Mouse (Mus musculus): ENCODE data around the gene Hspbp1. TPM values are rescaled to one million over a fixed set of nuclear protein-coding genes. Genes with fewer than 3 reads are reported as not detected.

Gene Hspbp1
- polyA plus RNA-seq (2012; ENCODE audit: insufficient read depth, insufficient read length, missing spikeins) = 24.7 and 26.7 TPM in 2 replicates

DNA sequence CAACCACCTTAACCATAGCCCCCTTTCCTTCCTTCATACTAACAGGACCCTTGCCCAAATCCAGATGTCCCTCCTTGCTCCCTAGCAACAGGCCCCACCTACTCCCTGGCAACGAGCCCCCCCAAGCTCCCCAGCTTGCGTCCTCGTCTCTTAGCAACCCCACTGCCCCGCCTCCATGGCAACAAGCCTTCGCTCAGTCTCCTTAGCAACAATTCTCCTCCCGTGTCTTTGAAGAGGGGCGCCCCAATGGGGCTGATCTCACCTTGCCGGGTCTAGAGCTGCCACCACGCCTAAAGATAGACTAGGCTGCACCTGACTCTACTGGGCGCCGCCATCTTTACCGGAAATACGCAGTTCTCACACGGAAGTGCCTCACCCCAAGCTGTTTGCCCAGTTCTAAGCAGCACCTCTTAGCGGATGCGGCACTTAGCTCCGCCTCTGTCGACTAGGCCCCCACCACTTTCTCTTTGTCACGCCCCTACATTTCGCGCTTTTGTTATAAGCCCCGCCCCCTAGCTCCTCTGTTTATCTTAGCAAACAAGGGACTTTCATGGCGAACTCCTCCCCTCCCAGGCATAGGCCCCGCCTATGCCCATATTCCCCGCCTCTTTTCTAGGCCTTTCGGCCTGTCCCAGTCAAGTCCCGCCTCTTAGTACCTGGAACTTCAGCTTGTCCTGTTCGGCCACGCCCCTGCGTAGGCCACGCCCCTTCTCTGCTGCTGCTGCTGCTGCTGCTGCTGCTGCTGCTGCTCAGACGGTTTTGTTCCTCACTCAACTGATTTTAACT, at the start of gene Hspbp1:
Hspbp1 (minus strand) TSS at position 437 of the 786 bp plus-strand sequence.
- Histone ChIP-seq H3K27ac (ENCODE audit: insufficient read depth, low read depth, low read length) (peak within 1 kb of the TSS; percentile 37), H3K4me3 (ENCODE audit: insufficient read depth, low read length) (peak within 1 kb of the TSS; percentile 84), H3K4me1 (ENCODE audit: control insufficient read depth, insufficient read depth, low read length) (peaks cover 15% of the 10 kb centered on the region)
- TF ChIP-seq POLR2A (IDR thresholded peaks at IDR 0.05; ENCODE audit: borderline replicate concordance, low read depth, low read length) (no peak), CTCF (IDR thresholded peaks at IDR 0.05; ENCODE audit: low read depth, low read length) (no peak)

- TF ChIP-seq POLR2A (IDR thresholded peaks at IDR 0.05; ENCODE audit: borderline replicate concordance, low read depth, low read length) (no peak), CTCF (IDR thresholded peaks at IDR 0.05; ENCODE audit: low read depth, low read length) (no peak)
- Histone ChIP-seq H3K4me3 (ENCODE audit: insufficient read depth, low read length) (no peak overlapping the region), H3K27ac (ENCODE audit: insufficient read depth, low read depth, low read length) (no peak overlapping the region), H3K4me1 (ENCODE audit: control insufficient read depth, insufficient read depth, low read length) (no peaks in the 10 kb centered on the region)
These were observed 48.1 kb upstream of the Hspbp1 start for GRCm38 (mm10) chr7:4732968-4733392.

DNA sequence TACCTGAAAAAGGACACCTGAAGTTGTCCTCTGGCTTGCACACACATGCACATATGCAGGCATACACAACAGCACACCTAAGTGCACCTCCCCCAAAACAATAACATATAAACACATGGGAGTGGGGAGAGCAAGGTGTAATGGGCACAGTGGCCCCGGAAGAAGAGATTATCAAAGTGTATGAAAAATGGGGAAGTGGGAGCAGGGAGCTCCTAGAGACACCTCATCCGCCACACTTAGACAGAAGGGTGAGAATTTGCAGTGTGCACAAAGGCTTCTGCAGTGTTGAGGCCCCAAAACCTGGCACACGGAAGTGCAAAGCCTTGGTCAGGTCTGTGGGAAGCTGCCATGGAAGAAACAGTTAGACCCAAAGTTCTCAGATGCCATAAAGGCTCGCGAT, 46.2 kb upstream of the Hspbp1 start:
- Histone ChIP-seq H3K4me3 (ENCODE audit: insufficient read depth, low read length) (no peak overlapping the region), H3K27ac (ENCODE audit: insufficient read depth, low read depth, low read length) (no peak overlapping the region), H3K4me1 (ENCODE audit: control insufficient read depth, insufficient read depth, low read length) (no peaks in the 10 kb centered on the region)
- no peak for TF ChIP-seq POLR2A (IDR thresholded peaks at IDR 0.05; ENCODE audit: borderline replicate concordance, low read depth, low read length)
- no peak for TF ChIP-seq CTCF (IDR thresholded peaks at IDR 0.05; ENCODE audit: low read depth, low read length)

DNA sequence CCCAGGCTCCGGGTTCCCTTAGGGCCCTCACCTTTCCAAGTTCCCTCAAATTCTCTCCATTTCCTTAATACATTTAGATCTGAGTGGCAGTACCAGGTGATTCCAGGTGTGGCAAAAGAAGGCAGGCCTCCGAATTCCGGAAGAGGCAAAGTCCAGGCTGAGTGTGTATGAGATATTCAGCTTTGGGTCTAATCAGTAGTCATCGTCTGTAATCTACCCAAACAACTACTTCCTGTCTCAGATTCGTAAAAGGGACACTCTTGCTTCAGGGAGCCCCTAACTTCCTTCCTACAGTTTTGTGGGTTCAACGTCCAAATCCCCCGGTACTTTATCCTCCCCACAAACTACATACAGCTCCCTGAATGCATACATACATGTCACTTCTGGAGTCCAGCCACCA, 40.3 kb upstream of the Hspbp1 start, which contains the start of gene Tmem150b:
Tmem150b (minus strand) TSS at position 81 of the 400 bp plus-strand sequence.
- Histone ChIP-seq H3K4me1 (ENCODE audit: control insufficient read depth, insufficient read depth, low read length) (peaks cover 31% of the 10 kb centered on the region), H3K4me3 (ENCODE audit: insufficient read depth, low read length) (peak within 1 kb of the TSS; percentile 76), H3K27ac (ENCODE audit: insufficient read depth, low read depth, low read length) (peak within 1 kb of the TSS; percentile 87)
- TF ChIP-seq CTCF (IDR thresholded peaks at IDR 0.05; ENCODE audit: low read depth, low read length) (no peak), POLR2A (IDR thresholded peaks at IDR 0.05; ENCODE audit: borderline replicate concordance, low read depth, low read length) (no peak)

- no peak for TF ChIP-seq CTCF (IDR thresholded peaks at IDR 0.05; ENCODE audit: low read depth, low read length)
- no peak for TF ChIP-seq POLR2A (IDR thresholded peaks at IDR 0.05; ENCODE audit: borderline replicate concordance, low read depth, low read length)
- Histone ChIP-seq H3K4me1 (ENCODE audit: control insufficient read depth, insufficient read depth, low read length) (peaks cover 36% of the 10 kb centered on the region), H3K27ac (ENCODE audit: insufficient read depth, low read depth, low read length) (peak overlapping the region; percentile 87), H3K4me3 (ENCODE audit: insufficient read depth, low read length) (peak overlapping the region; percentile 76)
These were observed 39.5 kb upstream of the Hspbp1 start for GRCm38 (mm10) chr7:4724359-4724758.

GRCm38 (mm10) chr7:4723508-4723907, 38.6 kb upstream of the Hspbp1 start:
- Histone ChIP-seq H3K4me1 (ENCODE audit: control insufficient read depth, insufficient read depth, low read length) (peaks cover 36% of the 10 kb centered on the region), H3K4me3 (ENCODE audit: insufficient read depth, low read length) (peak overlapping the region; percentile 76), H3K27ac (ENCODE audit: insufficient read depth, low read depth, low read length) (peak overlapping the region; percentile 87)
- TF ChIP-seq CTCF (IDR thresholded peaks at IDR 0.05; ENCODE audit: low read depth, low read length) = no peak
- TF ChIP-seq POLR2A (IDR thresholded peaks at IDR 0.05; ENCODE audit: borderline replicate concordance, low read depth, low read length) = no peak

- H3K27ac ChIP-seq (ENCODE audit: insufficient read depth, low read depth, low read length) = no peak overlapping the region
- peaks cover 41% of the 10 kb centered on the region for H3K4me1 ChIP-seq (ENCODE audit: control insufficient read depth, insufficient read depth, low read length)
- H3K4me3 ChIP-seq (ENCODE audit: insufficient read depth, low read length) = no peak overlapping the region
- no peak for TF ChIP-seq CTCF (IDR thresholded peaks at IDR 0.05; ENCODE audit: low read depth, low read length)
- TF ChIP-seq POLR2A (IDR thresholded peaks at IDR 0.05; ENCODE audit: borderline replicate concordance, low read depth, low read length) = no peak
These were observed 34.4 kb upstream of the Hspbp1 start for GRCm38 (mm10) chr7:4719276-4719675.

GRCm38 (mm10) chr7:4716955-4717354, 32.1 kb upstream of the Hspbp1 start:
- peaks cover 33% of the 10 kb centered on the region for H3K4me1 ChIP-seq (ENCODE audit: control insufficient read depth, insufficient read depth, low read length)
- H3K27ac ChIP-seq (ENCODE audit: insufficient read depth, low read depth, low read length) = no peak overlapping the region
- no peak for TF ChIP-seq CTCF (IDR thresholded peaks at IDR 0.05; ENCODE audit: low read depth, low read length)
- TF ChIP-seq POLR2A (IDR thresholded peaks at IDR 0.05; ENCODE audit: borderline replicate concordance, low read depth, low read length) = no peak
- H3K4me3 ChIP-seq (ENCODE audit: insufficient read depth, low read length) = no peak overlapping the region

DNA sequence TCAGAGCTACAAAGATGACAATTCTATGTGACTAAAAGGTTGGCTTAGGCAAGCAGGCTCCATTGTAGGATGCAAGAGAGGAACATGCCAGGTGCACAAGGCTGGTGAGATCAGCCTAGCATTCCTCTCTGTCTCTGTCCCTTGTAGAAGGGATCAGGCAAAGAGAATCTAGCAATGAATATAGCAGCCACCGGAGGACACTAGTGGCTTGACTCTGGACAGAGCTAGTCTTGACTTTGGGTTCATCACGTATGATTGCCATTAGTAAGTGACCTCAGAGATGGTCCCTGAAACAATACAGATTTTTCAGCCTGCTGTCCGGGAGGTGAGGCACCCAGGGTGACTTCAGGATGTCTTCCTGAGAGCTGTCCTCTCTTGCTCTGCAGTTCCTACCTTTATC, 27.7 kb upstream of the Hspbp1 start:
- no peak for TF ChIP-seq POLR2A (IDR thresholded peaks at IDR 0.05; ENCODE audit: borderline replicate concordance, low read depth, low read length)
- TF ChIP-seq CTCF (IDR thresholded peaks at IDR 0.05; ENCODE audit: low read depth, low read length) = no peak
- H3K27ac ChIP-seq (ENCODE audit: insufficient read depth, low read depth, low read length) = no peak overlapping the region
- H3K4me1 ChIP-seq (ENCODE audit: control insufficient read depth, insufficient read depth, low read length) = peaks cover 19% of the 10 kb centered on the region
- H3K4me3 ChIP-seq (ENCODE audit: insufficient read depth, low read length) = no peak overlapping the region

- TF ChIP-seq POLR2A (IDR thresholded peaks at IDR 0.05; ENCODE audit: borderline replicate concordance, low read depth, low read length) (no peak), CTCF (IDR thresholded peaks at IDR 0.05; ENCODE audit: low read depth, low read length) (peak; percentile 73; the same call in 1 of the 2 replicates)
- Histone ChIP-seq H3K4me3 (ENCODE audit: insufficient read depth, low read length) (no peak overlapping the region), H3K27ac (ENCODE audit: insufficient read depth, low read depth, low read length) (no peak overlapping the region), H3K4me1 (ENCODE audit: control insufficient read depth, insufficient read depth, low read length) (no peaks in the 10 kb centered on the region)
These were observed 20.2 kb upstream of the Hspbp1 start for GRCm38 (mm10) chr7:4705098-4705497.
